Mouse (Mus musculus) kidney, adult 2 months (tissue): ENCODE measurements around the gene Efcab10.

Source experiments
- CTCF ChIP-seq: fragments of 200-500 bp; conservative IDR thresholded peaks from 2 replicates; pipeline ENCODE4 v1.5.1; 2011; ENCODE audit warnings: low read depth, mild to moderate bottlenecking, control low read depth, low read length, moderate library complexity, mixed read lengths; ENCODE audit not compliant: insufficient read depth, insufficient read length
- POLR2A ChIP-seq: fragments of 200-500 bp; IDR thresholded peaks from one replicate; pipeline ENCODE4 v1.6.1; 2011; ENCODE audit warnings: low read depth, low read length, control low read depth

- TF ChIP-seq POLR2A (no peak), CTCF (no peak)
These were observed 3.7 kb upstream of the Efcab10 start for GRCm38 (mm10) chr12:33390844-33391560.
